Mouse (Mus musculus) retina, postnatal 7 days (tissue): ENCODE data around the gene Higd1c.
"Not testable (repeated sequence)": the region's sequence is repeated elsewhere in the genome, so short reads cannot be mapped to it uniquely, and the experiment has no call there.

Experiments used
- DNase-seq: peaks from one replicate; pipeline ENCODE4 v3.0.0-alpha.2; 2012; ENCODE audit warnings: low read depth, low spot score

Higd1c gene

GRCm38 (mm10) chr15:100355876-100356275, 8.5 kb upstream of the Higd1c start:
- DNase-seq, result no peak

- DNase-seq, result not testable (repeated sequence)
These were observed 1.6 kb downstream of the Higd1c start for GRCm38 (mm10) chr15:100365967-100366366.

DNA sequence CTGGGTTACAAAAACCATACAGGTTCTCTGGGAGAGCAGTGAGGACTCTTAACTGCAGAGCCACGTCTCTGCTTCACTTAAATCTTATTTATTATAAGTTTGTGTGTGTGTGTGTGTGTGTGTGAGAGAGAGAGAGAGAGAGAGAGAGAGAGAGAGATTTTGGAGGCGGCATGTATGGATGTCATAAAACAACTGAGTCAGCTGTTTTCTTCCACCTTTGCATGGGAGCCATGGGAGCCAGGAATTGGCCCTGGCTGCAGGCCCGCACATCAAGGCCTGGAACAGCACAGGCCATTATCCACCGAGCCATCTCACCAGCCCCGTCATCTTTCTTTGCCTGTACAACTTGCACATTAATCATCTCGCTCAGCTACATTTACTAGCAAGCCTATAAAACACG, 2.8 kb downstream of the Higd1c start:
- DNase-seq, result no peak

- DNase-seq, result peak; percentile 45
These were observed 10.7 kb downstream of the Higd1c start for GRCm38 (mm10) chr15:100375066-100375465.

GRCm38 (mm10) chr15:100377847-100378505, 13.6 kb downstream of the Higd1c start:
- not testable (repeated sequence) for DNase-seq

- no peak for DNase-seq
These were observed 15.3 kb downstream of the Higd1c start for GRCm38 (mm10) chr15:100379658-100380057.

DNA sequence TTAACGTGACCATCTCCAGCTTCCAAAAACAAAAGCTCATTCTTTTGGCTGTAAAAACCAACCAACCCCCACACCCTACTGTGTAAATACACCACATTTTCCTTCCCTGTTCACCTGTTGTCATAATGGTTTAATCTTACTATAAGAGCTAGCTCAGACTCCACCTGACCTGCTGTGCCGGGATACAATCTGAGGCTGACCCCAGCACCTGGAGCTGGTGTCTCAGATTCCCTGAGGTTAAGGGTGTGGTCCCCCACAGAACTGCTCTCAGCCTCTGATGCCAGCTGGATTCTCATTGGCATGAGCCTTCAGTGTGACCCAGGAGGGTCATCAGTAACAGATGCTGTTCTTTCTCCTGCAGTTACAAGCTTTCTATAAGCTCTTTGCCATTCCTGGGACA, 15.8 kb downstream of the Higd1c start:
- DNase-seq, result no peak

DNA sequence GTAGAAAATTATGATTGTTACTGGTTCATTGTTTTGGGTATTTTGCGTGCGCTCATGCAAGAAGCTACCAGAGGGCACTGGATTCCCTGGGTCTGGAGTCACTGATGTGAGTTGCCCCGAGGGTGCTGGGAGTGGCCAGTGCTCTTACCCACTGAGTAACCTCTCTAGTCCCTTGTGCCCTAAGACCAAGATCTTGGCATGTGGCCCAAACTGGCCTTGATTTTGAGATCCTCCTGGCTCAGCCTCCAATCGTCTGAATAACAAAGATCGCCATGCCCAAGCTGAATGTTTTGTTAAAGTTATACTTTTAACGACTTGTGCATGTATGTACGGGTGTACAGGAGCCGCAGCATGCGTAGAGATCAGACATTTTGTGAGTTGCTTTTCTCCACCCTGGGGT, 21.4 kb downstream of the Higd1c start:
- no peak for DNase-seq

GRCm38 (mm10) chr15:100387544-100388223, 23.3 kb downstream of the Higd1c start:
- no peak for DNase-seq

DNA sequence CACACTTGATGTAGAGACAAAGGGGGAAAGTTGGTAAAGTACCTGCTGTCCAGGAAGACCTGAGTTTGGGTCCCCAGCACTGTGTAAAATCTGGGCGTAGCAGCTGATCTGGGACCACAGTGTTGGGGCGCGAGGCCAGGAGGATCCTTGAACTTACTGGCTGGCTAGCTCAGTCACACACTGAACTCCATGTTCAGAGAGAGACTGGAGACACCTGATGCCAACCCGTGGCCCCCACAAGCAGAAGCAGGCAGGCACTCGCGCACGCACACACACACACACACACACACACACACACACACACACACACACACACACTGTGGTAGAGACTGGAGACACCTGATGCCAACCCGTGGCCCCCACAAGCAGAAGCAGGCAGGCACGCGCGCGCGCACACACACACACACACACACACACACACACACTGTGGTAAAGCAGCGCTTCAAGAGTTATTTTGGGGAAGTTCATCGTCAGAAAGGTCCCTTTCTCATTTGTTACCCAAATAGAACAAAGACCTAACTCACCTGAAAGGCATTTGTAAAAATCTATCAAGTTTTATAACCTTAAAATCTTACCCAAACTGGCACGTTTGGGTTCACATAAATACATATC, 24.0 kb downstream of the Higd1c start:
- DNase-seq, result no peak

DNA sequence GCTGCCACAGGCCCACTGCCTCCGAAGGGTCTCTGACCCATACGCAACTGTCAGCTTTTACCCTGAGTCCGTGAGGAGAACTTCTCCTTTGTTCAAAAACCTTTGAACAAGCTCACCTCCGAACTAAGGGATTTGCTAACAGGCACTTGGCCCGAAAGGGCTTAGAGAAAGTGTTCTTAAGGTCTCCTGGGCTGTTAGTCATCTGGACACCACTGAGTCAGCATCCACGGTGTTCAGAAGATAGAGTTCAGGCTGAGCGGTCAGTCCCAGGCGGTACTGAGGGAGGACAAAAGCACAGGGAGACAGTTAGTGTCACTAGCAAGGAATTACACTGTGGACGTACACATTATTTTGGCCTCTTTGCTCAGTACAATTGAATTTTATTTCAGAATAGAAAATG, 24.5 kb downstream of the Higd1c start:
- no peak for DNase-seq

DNA sequence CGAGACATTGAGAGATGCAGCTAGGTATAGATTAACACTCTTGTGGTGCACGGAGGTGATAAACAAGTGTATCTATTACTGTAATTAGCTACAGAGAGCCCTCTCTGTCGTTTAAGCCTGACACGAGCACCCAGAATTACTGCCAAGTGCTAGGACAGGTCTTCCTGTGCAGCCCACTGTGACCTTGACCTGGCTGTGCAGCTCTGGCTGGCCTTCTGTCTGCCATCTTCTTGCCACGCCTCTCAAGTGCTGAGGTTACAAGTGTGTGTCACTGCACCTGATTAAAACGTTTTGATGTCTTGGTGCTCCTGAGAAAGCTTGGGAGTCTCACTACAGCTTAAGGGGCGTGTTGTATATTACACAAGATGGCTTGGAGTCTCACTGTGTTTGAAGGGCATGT, 26.7 kb downstream of the Higd1c start:
- DNase-seq, result no peak

GRCm38 (mm10) chr15:100391599-100391998, 27.3 kb downstream of the Higd1c start:
- no peak for DNase-seq

DNA sequence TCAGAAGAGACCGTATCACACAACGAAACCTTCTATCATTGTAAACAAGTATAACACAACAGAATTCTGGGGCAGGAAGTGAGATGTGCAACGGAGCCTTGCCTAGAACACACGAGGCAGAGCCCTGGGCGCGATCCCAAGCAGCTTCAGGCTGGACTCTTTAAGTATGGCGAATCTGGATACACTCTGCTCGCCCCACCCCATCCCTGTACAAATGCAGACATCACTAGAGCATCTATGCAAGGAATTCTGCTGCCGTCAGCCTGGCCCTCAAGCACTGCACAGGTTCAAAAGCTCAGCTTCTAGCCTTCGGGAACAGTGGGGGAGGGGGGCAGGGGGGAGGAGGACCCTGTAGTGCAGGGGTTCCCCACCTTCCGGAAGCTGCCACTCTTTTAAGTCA, 28.7 kb downstream of the Higd1c start:
- DNase-seq, result no peak

- no peak for DNase-seq
These were observed 31.2 kb downstream of the Higd1c start for GRCm38 (mm10) chr15:100395561-100395960.

DNA sequence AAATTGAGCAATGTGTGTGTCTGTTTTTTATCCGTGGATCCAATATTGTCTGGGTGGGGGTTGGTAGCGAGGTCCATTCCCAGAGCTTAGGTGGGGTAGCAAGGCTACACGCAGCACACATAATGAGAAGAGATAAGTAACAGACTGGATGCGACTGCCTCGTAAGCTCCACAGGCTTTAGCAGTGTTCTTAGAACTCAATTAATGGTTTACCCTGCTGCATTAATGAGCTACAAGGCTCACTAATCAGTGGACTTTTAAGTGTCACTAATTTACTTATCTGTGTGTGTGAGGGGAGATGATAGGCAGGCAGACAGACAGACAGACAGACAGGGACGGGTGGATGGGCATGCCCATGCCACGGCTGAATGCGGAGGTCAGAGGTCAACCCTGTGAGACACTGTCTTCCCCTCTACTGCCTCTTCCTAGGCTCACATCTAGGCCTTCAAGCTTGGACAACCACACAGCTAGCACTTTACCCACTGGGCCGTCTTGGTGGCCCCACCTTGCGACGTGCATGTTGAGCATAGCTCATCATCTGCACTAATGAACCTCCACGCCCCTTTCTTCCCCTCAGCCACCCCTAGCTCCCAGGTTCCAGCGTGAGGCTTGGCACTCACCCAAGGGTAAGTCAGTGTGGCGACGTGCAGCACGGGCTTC, 36.4 kb downstream of the Higd1c start:
- no peak for DNase-seq

DNA sequence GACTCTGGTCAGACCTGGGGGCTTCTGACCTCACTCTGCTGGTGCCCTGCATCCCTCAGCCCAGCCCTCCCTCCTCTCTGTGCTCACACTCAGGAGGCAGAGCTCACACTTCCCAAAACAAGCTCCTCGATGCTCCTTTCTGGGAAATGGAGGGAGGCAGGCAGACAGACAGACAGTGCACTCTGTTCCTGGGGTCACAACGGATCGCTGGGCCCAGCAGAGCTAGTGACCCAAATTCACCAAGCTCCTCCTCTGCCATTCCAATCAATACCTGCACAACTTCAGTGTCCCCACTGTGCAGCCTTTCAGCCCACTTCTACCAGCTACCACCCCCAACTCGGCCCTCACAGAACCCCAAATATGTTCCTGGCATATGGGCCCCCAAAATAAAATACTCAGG, 37.5 kb downstream of the Higd1c start:
- DNase-seq, result no peak

DNA sequence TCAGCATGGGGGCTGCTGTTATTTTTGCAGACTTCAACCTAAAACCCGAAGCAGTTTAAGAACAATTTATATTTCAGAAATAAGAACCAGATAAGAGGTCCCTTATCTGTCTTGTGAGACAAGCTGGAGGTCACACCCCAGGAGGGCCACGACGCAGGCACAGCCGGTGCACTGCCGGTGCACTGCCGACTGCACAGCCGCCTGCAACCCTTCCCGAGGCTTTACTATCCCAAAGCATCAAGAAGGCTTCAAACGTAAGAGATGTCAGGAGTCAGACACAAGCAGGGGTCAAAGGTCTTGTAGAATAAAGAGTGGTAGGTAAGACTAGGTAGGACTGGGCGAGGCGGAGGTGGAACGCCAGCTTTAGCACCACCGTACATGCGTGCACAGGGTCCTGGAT, 38.0 kb downstream of the Higd1c start:
- DNase-seq, result no peak

DNA sequence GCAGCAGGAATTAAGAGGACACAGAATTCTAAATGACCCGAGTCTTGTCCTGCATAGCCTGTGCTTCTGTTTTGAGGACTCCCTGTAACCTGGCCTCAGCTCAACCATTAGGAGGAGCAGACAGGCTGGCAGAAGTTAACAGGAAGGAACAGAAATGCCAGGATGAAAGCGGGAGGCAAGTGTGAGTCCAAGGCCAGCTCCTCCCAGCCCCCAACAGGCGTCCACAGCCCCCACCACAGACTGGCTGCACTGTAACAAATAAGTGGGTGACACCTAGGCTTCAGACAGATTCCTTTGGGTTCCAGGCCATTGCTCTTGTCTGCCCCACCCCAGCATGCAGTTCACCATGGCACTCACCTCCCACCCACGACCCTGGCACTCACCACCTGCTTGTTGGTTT, 38.5 kb downstream of the Higd1c start:
- no peak for DNase-seq

- no peak for DNase-seq
These were observed 39.1 kb downstream of the Higd1c start for GRCm38 (mm10) chr15:100403318-100404000.

DNA sequence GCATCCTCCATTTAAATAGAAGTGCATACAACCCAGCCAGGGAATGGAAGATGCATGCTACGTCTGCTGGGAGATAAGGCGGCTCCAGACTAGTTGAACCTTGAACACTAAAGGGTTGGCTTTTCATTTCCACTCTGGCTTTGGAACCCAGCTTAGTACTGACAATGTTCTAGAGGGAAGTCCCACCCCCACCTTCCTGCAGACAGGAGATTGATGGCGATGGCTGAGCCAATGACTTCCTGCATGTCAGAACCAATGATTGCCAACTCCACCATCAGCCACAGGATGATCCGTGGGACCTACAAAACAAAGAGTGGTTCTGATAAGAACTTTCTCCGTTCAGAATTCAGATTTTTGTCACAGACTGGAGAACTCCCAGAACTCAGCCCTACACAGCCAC, 41.7 kb downstream of the Higd1c start:
- DNase-seq, result no peak
